Mouse (Mus musculus) G1E (cell line): ENCODE results near the gene Ckm. TPM values are rescaled to one million over a fixed set of nuclear protein-coding genes. Genes with fewer than 3 reads are reported as not detected.

ENCODE experiments used
- ATAC-seq: 2 replicates; pipeline ENCODE4 v1.8.0; 2016; ENCODE audit warnings: mild to moderate bottlenecking; ENCODE audit not compliant: insufficient number of reproducible peaks, poor library complexity, low FRiP score, severe bottlenecking; ENCODE audit errors: extremely low read depth
- DNase-seq: peaks from one replicate; pipeline ENCODE4 v3.0.0; 2012; ENCODE audit warnings: low spot score
- H3K27me3 ChIP-seq: 2 replicates; pipeline ENCODE4 v1.6.1; 2012; ENCODE audit warnings: mild to moderate bottlenecking, low read length, inconsistent platforms; ENCODE audit not compliant: insufficient read depth
- H3K36me3 ChIP-seq: replicated peaks from 2 replicates; pipeline ENCODE3; 2012; ENCODE audit warnings: mild to moderate bottlenecking, inconsistent platforms
- H3K4me1 ChIP-seq: 2 replicates; pipeline ENCODE4 v1.6.1; 2012; ENCODE audit warnings: low read depth, low read length, inconsistent platforms, mixed read lengths; ENCODE audit not compliant: insufficient read depth
- H3K4me3 ChIP-seq: 2 replicates; pipeline ENCODE4 v1.5.1; 2012; ENCODE audit warnings: low read depth, mild to moderate bottlenecking, inconsistent platforms, low read length, moderate library complexity, mixed read lengths
- H3K9me3 ChIP-seq: replicated peaks from 2 replicates; pipeline ENCODE4 v1.6.1; 2012; ENCODE audit warnings: inconsistent platforms
- CTCF ChIP-seq: IDR thresholded peaks from 2 replicates; pipeline ENCODE4 v1.5.1; 2012; ENCODE audit warnings: low read depth, low read length, inconsistent platforms, mixed read lengths
- GATA1 ChIP-seq: IDR thresholded peaks from 2 replicates; pipeline ENCODE4 v1.6.1; 2012; ENCODE audit warnings: borderline replicate concordance, low read length, inconsistent platforms, mixed read lengths
- GATA2 ChIP-seq: IDR thresholded peaks from 2 replicates; pipeline ENCODE4 v1.6.1; 2012; ENCODE audit warnings: low read depth, low read length, inconsistent platforms, borderline replicate concordance
- POLR2AphosphoS5 ChIP-seq: IDR thresholded peaks from 2 replicates; pipeline ENCODE4 v1.6.1; 2012; ENCODE audit warnings: low read depth, low read length, inconsistent platforms; ENCODE audit not compliant: insufficient replicate concordance
- TAL1 ChIP-seq: conservative IDR thresholded peaks from 2 replicates; pipeline ENCODE4 v1.6.1; 2012; ENCODE audit warnings: low read depth, low read length, inconsistent platforms, mixed read lengths
- polyA plus RNA-seq: library from polyadenylated mRNA; stranded (reverse); fragments of >175 nt; gene quantifications from 2 replicates; pipeline ENCODE4 v1.2.3, GENCODE M21; 2012
- total RNA-seq, 2 experiments: library from RNA; stranded (forward) in 1 of 2; stranded (reverse) in 1 of 2; fragments of 200-1000 nt in 1 of 2; fragments of >200 nt in 1 of 2; fragmentation: Nextera tagmentation in 1 of 2; gene quantifications; 2 replicates each; pipeline ENCODE4 v1.2.3; 2014 to 2017

The Ckm gene
- total and polyA plus RNA-seq, 3 experiments, result 0.05 TPM; not detected in 2

GRCm38 (mm10) chr7:19466602-19467145 lies 62.1 kb downstream of the Ckm start:
- H3K36me3 ChIP-seq, result no peaks in the 10 kb centered on the region
- TF ChIP-seq POLR2AphosphoS5, result no peak
- no peak for TF ChIP-seq TAL1
- no peak for TF ChIP-seq GATA2
- TF ChIP-seq CTCF, result no peak
- TF ChIP-seq GATA1, result no peak
- peaks cover 50% of the 10 kb centered on the region for H3K27me3 ChIP-seq
- H3K4me1 ChIP-seq, result peaks cover 11% of the 10 kb centered on the region
- H3K4me3 ChIP-seq, result no peak overlapping the region
- no peak for ATAC-seq
- DNase-seq, result no peak
- H3K9me3 ChIP-seq, result no peaks in the 10 kb centered on the region

GRCm38 (mm10) chr7:19467638-19468037 lies 63.1 kb downstream of the Ckm start:
- H3K4me3 ChIP-seq, result no peak overlapping the region
- H3K36me3 ChIP-seq, result no peaks in the 10 kb centered on the region
- ATAC-seq (no peak), DNase-seq (no peak)
- H3K4me1 ChIP-seq, result peaks cover 11% of the 10 kb centered on the region
- H3K9me3 ChIP-seq, result no peaks in the 10 kb centered on the region
- TF ChIP-seq GATA1 (no peak), TAL1 (no peak), CTCF (no peak), GATA2 (no peak), POLR2AphosphoS5 (no peak)
- H3K27me3 ChIP-seq, result peaks cover 46% of the 10 kb centered on the region

GRCm38 (mm10) chr7:19468279-19468678 lies 63.7 kb downstream of the Ckm start:
- Histone ChIP-seq H3K4me3 (no peak overlapping the region), H3K27me3 (peaks cover 42% of the 10 kb centered on the region), H3K9me3 (no peaks in the 10 kb centered on the region), H3K4me1 (peaks cover 7% of the 10 kb centered on the region), H3K36me3 (no peaks in the 10 kb centered on the region)
- no peak for DNase-seq
- no peak for TF ChIP-seq GATA2
- no peak for TF ChIP-seq CTCF
- no peak for TF ChIP-seq TAL1
- TF ChIP-seq POLR2AphosphoS5, result no peak
- ATAC-seq, result no peak

DNA sequence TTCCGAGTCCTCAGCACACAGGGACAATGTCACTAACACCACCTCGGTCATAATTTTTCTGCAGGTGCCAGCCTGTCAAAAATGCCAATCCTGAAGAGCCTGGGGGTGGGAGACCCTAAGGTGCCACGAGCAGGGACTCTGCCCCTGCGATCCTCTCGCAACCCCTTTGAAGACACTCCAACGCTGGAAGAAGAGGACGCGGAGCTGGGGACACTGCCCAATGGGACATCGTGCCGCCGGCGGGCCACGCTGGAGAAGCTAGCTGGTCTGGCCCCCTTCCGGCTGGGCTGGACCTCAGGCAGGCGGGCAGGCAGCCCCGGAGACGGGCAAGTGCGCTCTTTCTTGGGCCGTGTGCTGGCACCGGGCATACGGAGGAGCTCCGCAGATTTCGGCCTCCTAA lies 64.8 kb downstream of the Ckm start:
- H3K27me3 ChIP-seq, result peaks cover 40% of the 10 kb centered on the region
- no peaks in the 10 kb centered on the region for H3K36me3 ChIP-seq
- no peak overlapping the region for H3K4me3 ChIP-seq
- TF ChIP-seq TAL1 (no peak), GATA2 (no peak), GATA1 (no peak), CTCF (no peak), POLR2AphosphoS5 (no peak)
- H3K9me3 ChIP-seq, result peaks cover 7% of the 10 kb centered on the region
- H3K4me1 ChIP-seq, result peaks cover 7% of the 10 kb centered on the region
- DNase-seq (no peak), ATAC-seq (no peak)

- no peak for ATAC-seq
- Histone ChIP-seq H3K4me1 (peaks cover 7% of the 10 kb centered on the region), H3K36me3 (no peaks in the 10 kb centered on the region), H3K9me3 (peaks cover 7% of the 10 kb centered on the region), H3K27me3 (peaks cover 32% of the 10 kb centered on the region; the same call in 1 of the 2 replicates), H3K4me3 (no peak overlapping the region)
- DNase-seq, result no peak
- no peak for TF ChIP-seq GATA1
- no peak for TF ChIP-seq GATA2
- TF ChIP-seq POLR2AphosphoS5, result no peak
- TF ChIP-seq TAL1, result no peak
- TF ChIP-seq CTCF, result no peak
These were observed 65.7 kb downstream of the Ckm start for GRCm38 (mm10) chr7:19470308-19470707.

DNA sequence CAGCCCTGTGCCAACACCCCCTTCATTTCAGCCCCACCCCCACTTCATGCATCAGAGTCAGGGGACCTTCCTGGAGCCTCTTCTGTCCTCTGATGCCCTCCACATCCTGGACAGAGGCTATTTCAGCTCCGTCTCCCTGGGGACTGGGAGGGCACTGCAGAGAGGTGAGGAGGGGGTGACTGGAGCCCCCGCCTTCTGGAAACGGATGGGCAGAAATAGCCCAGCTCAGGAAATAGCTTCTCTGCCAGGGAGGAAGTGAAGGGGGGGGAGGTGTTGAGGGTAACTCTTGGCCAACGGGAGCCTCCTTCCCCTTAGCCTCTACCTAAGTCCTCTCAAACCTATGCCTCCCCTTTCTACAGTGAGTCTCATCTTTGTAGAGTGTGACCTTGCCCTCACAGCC lies 67.8 kb downstream of the Ckm start:
- Histone ChIP-seq H3K4me3 (no peak overlapping the region), H3K4me1 (peaks cover 7% of the 10 kb centered on the region), H3K36me3 (no peaks in the 10 kb centered on the region), H3K9me3 (peaks cover 7% of the 10 kb centered on the region), H3K27me3 (peaks cover 26% of the 10 kb centered on the region; the same call in 1 of the 2 replicates)
- TF ChIP-seq GATA1 (no peak), GATA2 (no peak), TAL1 (no peak), CTCF (no peak), POLR2AphosphoS5 (no peak)
- DNase-seq (no peak), ATAC-seq (no peak)

Other genes starting within 250 kb of the Ckm start
Only the 20 nearest of the 23 such genes appear.
- 0.30 TPM in 1 of 2 replicates, not detected in the other for gene Gpr4, start 192.2 kb upstream of the Ckm start, total RNA-seq (2014; fragmentation: Nextera tagmentation)
- gene Gpr4, start 192.2 kb upstream of the Ckm start, total RNA-seq (2017), result 0.11 and 0.12 TPM in 2 replicates
- 0.06 and 0.16 TPM in 2 replicates for gene Gpr4, start 192.2 kb upstream of the Ckm start, polyA plus RNA-seq
- gene Opa3, start 176.4 kb upstream of the Ckm start, total RNA-seq (2014; fragmentation: Nextera tagmentation), result 13.8 and 14.2 TPM in 2 replicates
- gene Opa3, start 176.4 kb upstream of the Ckm start, total RNA-seq (2017), result 14.8 and 15.2 TPM in 2 replicates
- gene Opa3, start 176.4 kb upstream of the Ckm start, polyA plus RNA-seq, result 7.7 and 8.4 TPM in 2 replicates
- gene Vasp, start 133.0 kb upstream of the Ckm start, total RNA-seq (2014; fragmentation: Nextera tagmentation), result 146 and 171 TPM in 2 replicates
- gene Vasp, start 133.0 kb upstream of the Ckm start, total RNA-seq (2017), result 239 and 292 TPM in 2 replicates
- gene Vasp, start 133.0 kb upstream of the Ckm start, polyA plus RNA-seq, result 560 and 712 TPM in 2 replicates
- gene Ppm1n, start 124.7 kb upstream of the Ckm start, total RNA-seq (2014; fragmentation: Nextera tagmentation), result not detected in 2 replicates
- gene Ppm1n, start 124.7 kb upstream of the Ckm start, total RNA-seq (2017), result not detected in 2 replicates
- gene Ppm1n, start 124.7 kb upstream of the Ckm start, polyA plus RNA-seq, result not detected in 2 replicates
- 0.73 and 0.98 TPM in 2 replicates for gene Rtn2, start 122.2 kb upstream of the Ckm start, total RNA-seq (2014; fragmentation: Nextera tagmentation)
- 0.06 and 0.11 TPM in 2 replicates for gene Rtn2, start 122.2 kb upstream of the Ckm start, total RNA-seq (2017)
- gene Rtn2, start 122.2 kb upstream of the Ckm start, polyA plus RNA-seq, result 0.94 and 0.96 TPM in 2 replicates
- gene Fosb, start 94.7 kb upstream of the Ckm start, total RNA-seq (2014; fragmentation: Nextera tagmentation), result 0.19 TPM in 1 of 2 replicates, not detected in the other
- 0.29 and 0.38 TPM in 2 replicates for gene Fosb, start 94.7 kb upstream of the Ckm start, total RNA-seq (2017)
- gene Fosb, start 94.7 kb upstream of the Ckm start, polyA plus RNA-seq, result 0.50 and 0.61 TPM in 2 replicates
- gene Ercc1, start 60.0 kb upstream of the Ckm start, total RNA-seq (2014; fragmentation: Nextera tagmentation), result 26.9 and 39.9 TPM in 2 replicates
- gene Ercc1, start 60.0 kb upstream of the Ckm start, total RNA-seq (2017), result 29.7 and 50.1 TPM in 2 replicates
- 97.7 and 105 TPM in 2 replicates for gene Ercc1, start 60.0 kb upstream of the Ckm start, polyA plus RNA-seq
- gene Cd3eap, start 45.3 kb upstream of the Ckm start, total RNA-seq (2014; fragmentation: Nextera tagmentation), result 9.3 and 10.8 TPM in 2 replicates
- 22.3 and 25.6 TPM in 2 replicates for gene Cd3eap, start 45.3 kb upstream of the Ckm start, total RNA-seq (2017)
- 56.2 and 57.8 TPM in 2 replicates for gene Cd3eap, start 45.3 kb upstream of the Ckm start, polyA plus RNA-seq
- gene Ppp1r13l, start 45.0 kb upstream of the Ckm start, total RNA-seq (2014; fragmentation: Nextera tagmentation), result 8.5 and 15.2 TPM in 2 replicates
- gene Ppp1r13l, start 45.0 kb upstream of the Ckm start, total RNA-seq (2017), result 0.93 and 1.1 TPM in 2 replicates
- 32.9 and 38.0 TPM in 2 replicates for gene Ppp1r13l, start 45.0 kb upstream of the Ckm start, polyA plus RNA-seq
- 17.2 and 18.4 TPM in 2 replicates for gene Ercc2, start 22.8 kb upstream of the Ckm start, total RNA-seq (2014; fragmentation: Nextera tagmentation)
- gene Ercc2, start 22.8 kb upstream of the Ckm start, total RNA-seq (2017), result 14.8 and 20.2 TPM in 2 replicates
- 36.0 and 40.6 TPM in 2 replicates for gene Ercc2, start 22.8 kb upstream of the Ckm start, polyA plus RNA-seq
- not detected in 2 replicates for gene Klc3, start 672 bp upstream of the Ckm start, total RNA-seq (2014; fragmentation: Nextera tagmentation)
- gene Klc3, start 672 bp upstream of the Ckm start, total RNA-seq (2017), result 0.11 TPM in 1 of 2 replicates, not detected in the other
- gene Klc3, start 672 bp upstream of the Ckm start, polyA plus RNA-seq, result 0.69 and 0.84 TPM in 2 replicates
- 17.8 and 21.3 TPM in 2 replicates for gene Mark4, start 54.0 kb downstream of the Ckm start, total RNA-seq (2014; fragmentation: Nextera tagmentation)
- 2.7 and 4.3 TPM in 2 replicates for gene Mark4, start 54.0 kb downstream of the Ckm start, total RNA-seq (2017)
- 34.7 and 46.5 TPM in 2 replicates for gene Mark4, start 54.0 kb downstream of the Ckm start, polyA plus RNA-seq
- gene Exoc3l2, start 58.6 kb downstream of the Ckm start, total RNA-seq (2014; fragmentation: Nextera tagmentation), result not detected in 2 replicates
- not detected in 2 replicates for gene Exoc3l2, start 58.6 kb downstream of the Ckm start, total RNA-seq (2017)
- gene Exoc3l2, start 58.6 kb downstream of the Ckm start, polyA plus RNA-seq, result 0.02 TPM in 1 of 2 replicates, not detected in the other
- 4.6 and 5.2 TPM in 2 replicates for gene Bloc1s3, start 103.6 kb downstream of the Ckm start, total RNA-seq (2014; fragmentation: Nextera tagmentation)
- 4.2 and 5.2 TPM in 2 replicates for gene Bloc1s3, start 103.6 kb downstream of the Ckm start, total RNA-seq (2017)
- gene Bloc1s3, start 103.6 kb downstream of the Ckm start, polyA plus RNA-seq, result 5.7 and 6.0 TPM in 2 replicates
- 87.2 and 92.8 TPM in 2 replicates for gene Trappc6a, start 103.6 kb downstream of the Ckm start, total RNA-seq (2014; fragmentation: Nextera tagmentation)
- gene Trappc6a, start 103.6 kb downstream of the Ckm start, total RNA-seq (2017), result 141 and 200 TPM in 2 replicates
- 537 and 654 TPM in 2 replicates for gene Trappc6a, start 103.6 kb downstream of the Ckm start, polyA plus RNA-seq
- gene Nkpd1, start 113.1 kb downstream of the Ckm start, total RNA-seq (2014; fragmentation: Nextera tagmentation), result 0.53 and 0.92 TPM in 2 replicates
- 0.22 and 0.41 TPM in 2 replicates for gene Nkpd1, start 113.1 kb downstream of the Ckm start, total RNA-seq (2017)
- gene Nkpd1, start 113.1 kb downstream of the Ckm start, polyA plus RNA-seq, result 0.55 TPM in 2 replicates
- 22.4 and 23.0 TPM in 2 replicates for gene Ppp1r37, start 158.3 kb downstream of the Ckm start, total RNA-seq (2014; fragmentation: Nextera tagmentation)
- gene Ppp1r37, start 158.3 kb downstream of the Ckm start, total RNA-seq (2017), result 10.9 and 13.1 TPM in 2 replicates
- 68.4 and 71.2 TPM in 2 replicates for gene Ppp1r37, start 158.3 kb downstream of the Ckm start, polyA plus RNA-seq
- gene Zfp296, start 172.5 kb downstream of the Ckm start, total RNA-seq (2014; fragmentation: Nextera tagmentation), result 0.53 and 0.97 TPM in 2 replicates
- gene Zfp296, start 172.5 kb downstream of the Ckm start, total RNA-seq (2017), result 0.81 and 0.82 TPM in 2 replicates
- gene Zfp296, start 172.5 kb downstream of the Ckm start, polyA plus RNA-seq, result 3.4 TPM in 2 replicates
- gene Gemin7, start 172.8 kb downstream of the Ckm start, total RNA-seq (2014; fragmentation: Nextera tagmentation), result 50.8 and 51.2 TPM in 2 replicates
- 25.8 and 31.3 TPM in 2 replicates for gene Gemin7, start 172.8 kb downstream of the Ckm start, total RNA-seq (2017)
- gene Gemin7, start 172.8 kb downstream of the Ckm start, polyA plus RNA-seq, result 52.7 and 55.4 TPM in 2 replicates
- 25.8 and 41.4 TPM in 2 replicates for gene Clasrp, start 199.7 kb downstream of the Ckm start, total RNA-seq (2014; fragmentation: Nextera tagmentation)
- 34.2 and 35.1 TPM in 2 replicates for gene Clasrp, start 199.7 kb downstream of the Ckm start, total RNA-seq (2017)
- gene Clasrp, start 199.7 kb downstream of the Ckm start, polyA plus RNA-seq, result 153 and 172 TPM in 2 replicates